Mouse (Mus musculus): ENCODE results near the gene Clnk.

GRCm38 (mm10) chr5:38875403-38875802 lies 1.2 kb downstream of the Clnk start:
- TF ChIP-seq CTCF (IDR thresholded peaks at IDR 0.05) (no peak), POLR2A (IDR thresholded peaks at IDR 0.05; ENCODE audit: insufficient read depth, low read depth, low read length) (no peak), EP300 (IDR thresholded peaks at IDR 0.05; ENCODE audit: insufficient read depth, low read depth, low read length) (no peak)

All from heart, adult 2 months (tissue).